Mouse (Mus musculus): ENCODE measurements around the gene Slc9a3r2.

Slc9a3r2 gene

DNA sequence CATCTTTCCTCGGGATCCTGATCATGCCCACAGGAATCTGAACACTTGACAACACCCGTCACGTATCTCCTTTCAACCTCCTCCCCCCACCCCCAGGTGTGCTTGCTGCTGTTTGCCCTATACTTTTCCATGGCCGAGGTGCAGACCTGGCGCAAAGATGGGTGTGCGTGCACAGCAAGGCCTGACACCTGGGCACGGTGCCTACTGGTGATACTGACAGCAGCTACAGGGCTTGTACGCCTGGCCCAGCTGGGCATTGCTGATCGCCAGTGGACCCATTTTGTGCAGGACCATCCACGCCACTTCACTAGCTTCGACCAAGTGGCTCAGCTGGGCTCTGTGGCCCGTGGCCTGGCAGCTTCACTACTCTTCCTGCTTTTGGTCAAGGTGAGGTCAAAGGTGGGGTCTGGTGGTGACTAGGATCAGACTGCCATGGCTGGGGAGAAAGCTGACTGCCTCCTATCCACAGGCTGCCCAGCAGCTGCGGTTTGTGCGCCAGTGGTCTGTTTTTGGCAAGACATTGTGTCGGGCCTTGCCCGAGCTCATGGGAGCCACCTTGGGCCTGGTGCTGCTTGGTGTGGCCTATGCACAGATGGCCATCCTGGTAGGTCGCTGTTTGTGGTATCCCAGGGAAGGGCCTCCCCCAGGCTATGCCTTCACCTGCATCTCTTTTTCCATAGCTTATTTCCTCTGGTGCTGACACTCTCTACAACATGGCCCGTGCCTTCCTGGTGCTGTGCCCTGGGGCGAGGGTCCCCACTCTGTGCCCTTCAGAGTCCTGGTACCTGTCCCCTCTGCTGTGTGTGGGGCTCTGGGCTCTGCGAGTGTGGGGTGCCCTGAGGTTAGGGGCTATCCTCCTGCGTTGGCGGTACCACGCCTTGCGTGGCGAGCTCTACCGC lies 55.9 kb downstream of the Slc9a3r2 start:
- no peak for DNase-seq (ENCODE audit: low spot score in 2 of 2)

DNA sequence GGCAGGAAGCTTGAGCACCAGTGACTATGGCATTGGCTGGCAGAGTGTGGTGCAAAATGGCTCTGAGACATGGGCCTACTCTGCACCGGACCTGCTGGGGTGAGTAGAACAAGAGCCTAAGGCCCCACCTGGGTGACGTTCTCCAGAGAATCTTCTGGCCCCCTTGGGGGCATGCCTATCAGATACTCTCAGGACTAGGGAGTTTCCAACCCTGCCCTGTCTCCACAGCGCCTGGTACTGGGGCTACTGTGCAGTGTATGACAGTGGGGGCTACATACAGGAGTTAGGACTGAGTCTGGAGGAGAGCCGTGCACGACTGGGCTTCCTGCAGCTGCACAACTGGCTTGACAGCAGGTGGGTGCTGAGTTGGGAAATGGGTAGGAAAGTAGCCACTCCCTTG lies 56.9 kb downstream of the Slc9a3r2 start:
- DNase-seq (ENCODE audit: low spot score in 2 of 2): no peak

DNA sequence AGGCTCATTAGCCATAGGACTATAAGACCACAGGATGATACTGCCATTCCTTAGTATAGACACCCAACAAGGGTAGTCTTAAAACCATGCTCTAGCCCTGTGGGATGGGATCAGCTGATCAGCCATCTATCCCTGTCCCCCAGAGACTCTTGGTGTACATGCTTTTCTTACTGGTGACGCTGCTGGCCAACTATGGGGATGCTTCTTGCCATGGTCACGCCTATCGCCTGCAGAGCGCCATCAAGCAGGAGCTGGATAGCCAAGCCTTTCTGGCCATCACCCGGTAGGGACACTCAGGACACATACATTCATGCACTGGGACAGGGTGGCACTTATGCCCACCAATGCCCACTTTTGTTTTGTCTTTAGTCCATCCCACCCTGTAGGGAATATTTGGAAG lies 58.4 kb downstream of the Slc9a3r2 start:
- no peak for DNase-seq (ENCODE audit: low spot score in 2 of 2)

DNA sequence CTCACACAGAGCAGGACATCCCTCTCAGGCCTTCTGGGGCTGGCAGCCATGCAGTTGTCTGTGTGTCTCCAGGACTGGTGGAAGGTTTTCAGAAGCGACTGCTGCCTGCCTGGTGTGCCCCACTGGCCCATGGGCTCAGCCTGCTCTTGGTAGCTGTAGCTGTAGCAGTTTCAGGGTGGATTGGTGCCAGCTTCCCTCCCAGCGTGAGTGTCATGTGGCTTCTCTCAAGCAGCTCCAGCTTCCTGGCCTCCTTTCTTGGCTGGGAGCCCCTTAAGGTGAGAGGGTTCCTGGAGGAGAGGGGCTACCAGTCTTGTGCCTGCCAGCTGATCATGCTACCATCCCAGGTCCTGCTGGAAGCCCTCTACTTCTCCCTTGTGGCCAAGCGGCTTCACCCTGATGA lies 59.2 kb downstream of the Slc9a3r2 start:
- no peak for DNase-seq (ENCODE audit: low spot score in 2 of 2)

All from frontal cortex, postnatal 36 days (tissue).